Mouse (Mus musculus) layer of hippocampus, adult 18-20 months (tissue): Measurements from ENCODE around the gene Tsc22d4. TPM values are rescaled to one million over a fixed set of nuclear protein-coding genes. Genes with fewer than 3 reads are reported as not detected.

ENCODE experiments used
- DNase-seq, 2 experiments: peaks; one replicate each; pipeline ENCODE4 v3.0.0; 2022; ENCODE audit warnings: low spot score in 2 of 2
- total RNA-seq, 2 experiments: library from RNA; stranded (reverse); gene quantifications; 2 replicates each; pipeline ENCODE4 v1.2.3; 2021

Gene Tsc22d4
- total RNA-seq, 2 experiments from 2014 or later: 164 to 187 TPM

- DNase-seq: no peak
These were observed 19.2 kb downstream of the Tsc22d4 start for GRCm38 (mm10) chr5:137764609-137765340.

DNA sequence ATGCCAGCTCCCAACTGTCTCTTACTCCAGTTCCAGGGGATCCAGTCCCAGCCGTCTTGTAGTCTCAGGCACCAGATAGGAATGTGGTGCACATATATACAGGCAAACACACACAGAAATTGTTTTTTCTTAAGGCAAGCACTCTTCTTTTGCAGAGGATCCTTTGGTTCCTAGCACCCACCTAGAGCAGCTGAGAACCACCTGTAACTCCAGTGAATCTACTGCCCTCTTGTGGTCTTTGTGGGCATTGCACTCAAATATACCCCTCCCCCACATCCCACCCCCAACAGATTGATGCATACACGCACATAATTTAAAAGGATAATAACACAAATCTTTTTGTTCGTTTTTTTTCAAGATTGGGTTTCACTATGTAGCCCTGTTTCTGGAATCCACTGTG lies 20.7 kb downstream of the Tsc22d4 start:
- DNase-seq: no peak

DNA sequence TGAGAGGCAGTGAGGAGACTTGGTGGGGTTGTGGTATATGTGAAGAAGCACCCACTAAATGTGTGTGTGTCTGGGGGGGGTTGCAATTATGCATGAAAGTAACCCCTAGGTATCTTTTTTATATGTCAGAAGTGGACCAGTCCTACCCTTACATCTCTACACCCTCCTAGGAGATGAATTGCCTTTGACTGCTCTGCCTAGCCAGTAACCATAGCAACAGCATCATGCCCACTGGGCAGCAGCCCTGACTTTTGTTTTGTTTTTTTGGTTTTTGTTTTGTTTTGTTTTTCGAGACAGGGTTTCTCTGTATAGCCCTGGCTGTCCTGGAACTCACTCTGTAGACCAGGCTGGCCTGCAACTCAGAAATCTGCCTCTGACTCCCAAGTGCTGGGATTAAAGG lies 22.9 kb downstream of the Tsc22d4 start:
- no peak for DNase-seq

GRCm38 (mm10) chr5:137770709-137771108 lies 25.2 kb downstream of the Tsc22d4 start:
- no peak for DNase-seq

DNA sequence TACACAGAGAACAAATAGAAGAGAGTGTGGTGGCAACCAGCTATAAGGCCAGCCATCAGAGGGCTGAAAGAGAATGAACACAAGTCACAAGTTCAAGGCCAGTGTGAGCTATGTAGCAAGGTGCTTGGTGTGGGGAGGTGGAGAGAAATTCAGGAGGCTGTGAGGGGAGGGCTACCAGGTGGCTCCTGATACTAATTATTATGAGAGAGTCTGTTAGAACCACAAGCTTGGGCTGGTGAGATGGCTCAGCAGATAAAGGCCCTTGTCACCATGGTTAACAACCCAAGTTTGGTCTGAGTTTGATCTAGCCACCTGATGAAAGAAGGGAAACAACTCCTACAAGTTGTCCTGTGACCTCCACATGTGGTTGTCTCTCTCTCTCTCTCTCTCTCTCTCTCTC lies 27.2 kb downstream of the Tsc22d4 start:
- no peak for DNase-seq

DNA sequence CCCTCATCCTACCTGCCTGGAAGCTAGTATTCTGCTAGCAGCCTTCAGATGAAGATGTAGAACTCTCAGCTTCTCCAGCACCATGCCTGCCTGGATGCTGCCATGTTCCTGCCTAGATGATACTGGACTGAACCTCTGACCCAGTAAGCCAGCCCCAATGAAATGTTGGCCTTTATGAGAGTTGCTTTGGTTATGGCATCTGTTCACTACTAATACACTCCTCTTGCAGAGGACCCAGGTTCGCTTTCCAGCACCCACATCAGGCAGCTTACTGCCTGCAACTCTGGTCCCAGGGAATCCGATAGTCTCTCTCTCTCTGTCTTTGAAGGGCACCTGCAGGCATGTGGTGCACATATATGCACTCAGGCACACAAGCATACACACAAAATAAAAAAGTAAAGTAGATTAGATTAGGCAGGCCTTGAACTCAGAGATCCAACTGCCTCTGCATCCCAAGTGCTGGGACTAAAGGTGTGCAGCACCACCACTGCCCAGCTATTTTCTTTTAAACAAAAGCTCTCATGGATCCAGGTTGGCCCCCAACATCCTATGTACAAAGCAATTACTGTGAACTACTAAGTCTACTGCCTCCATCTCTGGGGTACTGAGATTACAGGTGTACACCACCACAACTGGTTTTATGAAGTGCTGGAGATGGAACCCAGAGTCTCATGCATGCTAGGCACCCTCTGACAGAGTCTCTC lies 30.2 kb downstream of the Tsc22d4 start:
- no peak for DNase-seq

DNA sequence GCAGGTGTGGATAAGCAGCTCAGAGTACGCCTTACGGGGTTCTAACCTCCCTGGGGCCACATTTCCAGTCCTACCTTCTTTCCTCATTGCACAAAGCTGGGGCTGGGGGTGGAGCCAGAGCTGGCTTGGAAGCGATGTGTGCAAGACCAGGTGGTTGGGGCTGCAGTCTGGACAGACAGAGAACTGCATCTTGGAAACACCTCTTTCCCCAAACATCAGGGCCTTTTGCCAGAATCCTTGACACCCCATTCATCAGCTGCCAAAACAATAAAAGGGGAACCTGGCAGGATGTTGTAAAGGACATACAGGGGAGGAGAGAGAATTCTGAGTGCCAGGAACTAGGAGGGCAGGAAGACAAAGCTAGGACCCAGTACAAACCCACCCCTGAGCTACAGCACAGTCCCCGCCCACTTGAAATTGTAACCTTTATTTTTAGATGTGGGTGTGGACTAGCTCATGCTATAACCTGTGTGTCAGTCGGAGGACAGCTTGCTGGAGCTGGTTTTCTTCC lies 30.9 kb downstream of the Tsc22d4 start:
- DNase-seq: no peak

DNA sequence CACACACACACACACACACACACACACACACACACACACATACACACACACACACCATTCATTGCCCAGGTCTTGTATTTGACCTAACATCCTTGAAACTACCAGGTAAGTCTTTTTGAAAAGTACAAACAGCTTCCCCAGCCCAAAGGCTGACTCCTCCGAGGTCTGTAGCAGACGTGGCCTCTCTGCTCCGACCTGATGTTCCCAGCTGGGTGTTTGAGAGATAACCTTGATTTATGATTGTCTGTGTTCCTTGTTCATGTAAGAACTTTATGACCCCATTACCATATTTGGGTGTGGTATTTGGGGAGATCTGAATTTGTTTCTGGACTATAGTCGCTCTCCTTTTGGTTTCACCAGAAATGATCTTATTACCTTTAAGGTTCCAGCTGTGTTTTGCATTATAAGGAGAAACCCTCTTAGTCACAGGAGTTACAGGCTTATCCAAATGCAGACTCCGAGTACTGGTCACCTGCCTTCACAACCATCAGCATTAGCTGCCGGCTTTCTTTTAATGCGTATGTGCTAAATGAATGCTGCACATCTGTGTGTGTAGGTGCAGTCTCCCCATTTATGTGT lies 31.8 kb downstream of the Tsc22d4 start:
- DNase-seq: no peak

DNA sequence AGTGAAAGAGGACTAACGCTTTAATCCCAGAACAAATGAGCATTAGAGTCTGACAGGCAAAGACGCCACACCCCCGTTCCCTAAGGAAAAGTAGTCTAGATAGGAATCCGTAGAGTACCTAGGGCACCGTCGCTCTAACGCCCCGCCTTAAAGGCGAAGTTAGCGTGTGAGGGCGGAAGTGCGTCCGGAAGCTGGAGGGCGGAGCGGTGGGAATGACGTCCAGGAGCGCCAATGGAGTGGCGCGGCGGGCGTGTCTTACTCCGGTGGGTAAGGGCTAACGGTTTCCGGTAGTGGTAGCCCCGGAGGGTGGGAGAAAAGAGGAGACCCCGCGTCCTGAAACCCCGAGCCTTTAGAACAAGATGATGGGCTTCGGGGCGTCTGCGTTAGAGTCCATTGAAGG lies 33.1 kb downstream of the Tsc22d4 start, which contains the start of gene Ppp1r35:
Gene Ppp1r35, plus strand, starts transcription at position 215 of the 400 bp plus-strand sequence.
- peak; percentile 96 to 98 for DNase-seq

DNA sequence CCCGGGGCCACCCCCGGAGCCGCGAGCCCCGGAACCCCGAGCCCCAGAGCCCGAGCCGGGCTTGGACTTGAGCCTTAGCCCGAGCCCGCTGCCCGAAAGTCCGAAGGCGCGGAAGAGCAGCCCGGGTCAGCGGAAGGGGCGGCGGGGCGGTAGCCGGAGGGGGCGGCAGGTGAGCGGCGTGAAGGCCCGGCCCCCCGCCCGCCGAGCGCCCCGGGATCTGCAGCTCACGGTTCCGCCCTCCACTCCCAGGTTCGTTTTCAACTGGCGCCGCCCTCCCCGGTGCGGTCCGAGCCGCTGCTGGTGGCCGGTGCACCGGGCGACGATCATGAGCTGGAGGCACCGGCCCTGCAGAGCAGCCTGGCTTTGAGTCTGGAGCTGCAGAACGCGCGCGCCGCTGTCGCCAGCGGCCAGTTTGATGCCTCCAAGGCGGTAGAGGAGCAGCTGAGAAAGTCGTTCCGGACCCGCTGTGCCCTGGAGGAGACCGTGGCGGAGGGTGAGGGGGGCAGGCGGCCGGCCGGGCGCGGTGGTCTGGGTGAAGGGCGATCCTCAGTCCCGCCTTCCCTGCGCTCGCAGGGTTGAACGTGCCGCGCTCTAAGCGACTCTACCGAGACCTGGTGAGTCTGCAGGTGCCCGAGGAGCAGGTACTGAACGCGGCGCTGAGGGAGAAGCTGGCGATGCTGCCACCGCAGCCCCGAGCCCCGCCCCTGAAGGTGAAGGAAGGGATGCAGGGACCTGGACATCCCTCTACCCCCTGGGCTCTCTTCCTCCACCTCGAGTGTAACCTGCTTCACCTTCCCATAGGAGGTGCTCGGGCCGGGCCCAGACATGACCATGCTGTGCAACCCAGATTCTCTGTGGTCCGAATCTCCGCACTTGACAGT lies 33.8 kb downstream of the Tsc22d4 start:
- no peak for DNase-seq

DNA sequence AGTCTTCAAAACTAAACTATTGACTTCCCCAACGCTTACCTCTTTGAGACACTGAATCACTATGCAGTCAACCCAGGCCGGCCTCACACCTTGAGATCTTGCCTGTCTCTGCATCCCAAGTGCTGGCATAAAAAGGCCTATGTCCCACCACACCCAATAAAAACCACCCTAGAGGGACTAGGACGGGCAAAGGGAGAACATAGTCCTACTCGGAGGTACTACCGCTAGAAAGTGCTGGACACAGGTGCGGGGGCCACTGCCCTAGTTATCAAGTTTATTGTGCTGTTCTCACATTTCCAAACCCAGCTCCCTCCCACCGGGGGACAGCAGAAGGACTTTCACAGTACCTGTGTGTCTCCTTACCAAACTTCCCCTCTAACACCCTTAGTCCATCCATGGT lies 36.1 kb downstream of the Tsc22d4 start:
- DNase-seq: no peak

- DNase-seq: no peak
These were observed 37.4 kb downstream of the Tsc22d4 start for GRCm38 (mm10) chr5:137782776-137783522.

DNA sequence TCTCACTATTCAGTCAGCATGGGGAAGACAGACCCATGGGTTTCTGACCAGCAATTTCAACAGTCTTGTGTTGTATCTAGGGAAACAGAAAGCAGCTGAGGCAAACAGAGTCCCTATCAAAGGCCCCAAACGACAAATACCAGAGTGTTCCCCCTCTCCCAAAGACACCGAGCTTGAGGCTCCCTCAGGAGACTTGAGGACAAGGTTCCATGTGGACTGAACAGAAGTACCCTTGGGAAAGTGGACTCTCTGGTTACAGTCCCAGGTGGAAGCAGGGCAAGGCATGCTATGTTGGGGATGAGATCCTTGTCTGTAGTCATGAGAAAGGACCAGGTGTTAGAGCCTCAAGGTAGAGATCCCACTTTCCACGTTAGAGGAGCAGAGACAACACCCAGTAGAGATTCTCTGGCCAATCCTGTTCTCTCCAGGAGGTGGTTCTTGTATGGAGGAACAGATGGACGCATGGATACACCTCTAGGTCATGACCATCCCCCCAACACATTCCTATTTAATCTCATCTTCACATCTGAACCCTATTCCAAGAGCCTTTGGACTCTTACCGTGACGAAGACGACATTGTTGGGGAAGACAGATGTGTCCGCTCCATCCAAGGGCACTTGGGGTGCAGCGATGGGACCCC lies 38.5 kb downstream of the Tsc22d4 start:
- DNase-seq: no peak

GRCm38 (mm10) chr5:137784546-137784945 lies 39.0 kb downstream of the Tsc22d4 start:
- no peak for DNase-seq

GRCm38 (mm10) chr5:137785164-137786031 lies 39.9 kb downstream of the Tsc22d4 start:
- DNase-seq: peak in 1 of 2 experiments; percentile 50

- peak; percentile 98 to 99 for DNase-seq
These were observed 40.8 kb downstream of the Tsc22d4 start for GRCm38 (mm10) chr5:137786109-137786942.

DNA sequence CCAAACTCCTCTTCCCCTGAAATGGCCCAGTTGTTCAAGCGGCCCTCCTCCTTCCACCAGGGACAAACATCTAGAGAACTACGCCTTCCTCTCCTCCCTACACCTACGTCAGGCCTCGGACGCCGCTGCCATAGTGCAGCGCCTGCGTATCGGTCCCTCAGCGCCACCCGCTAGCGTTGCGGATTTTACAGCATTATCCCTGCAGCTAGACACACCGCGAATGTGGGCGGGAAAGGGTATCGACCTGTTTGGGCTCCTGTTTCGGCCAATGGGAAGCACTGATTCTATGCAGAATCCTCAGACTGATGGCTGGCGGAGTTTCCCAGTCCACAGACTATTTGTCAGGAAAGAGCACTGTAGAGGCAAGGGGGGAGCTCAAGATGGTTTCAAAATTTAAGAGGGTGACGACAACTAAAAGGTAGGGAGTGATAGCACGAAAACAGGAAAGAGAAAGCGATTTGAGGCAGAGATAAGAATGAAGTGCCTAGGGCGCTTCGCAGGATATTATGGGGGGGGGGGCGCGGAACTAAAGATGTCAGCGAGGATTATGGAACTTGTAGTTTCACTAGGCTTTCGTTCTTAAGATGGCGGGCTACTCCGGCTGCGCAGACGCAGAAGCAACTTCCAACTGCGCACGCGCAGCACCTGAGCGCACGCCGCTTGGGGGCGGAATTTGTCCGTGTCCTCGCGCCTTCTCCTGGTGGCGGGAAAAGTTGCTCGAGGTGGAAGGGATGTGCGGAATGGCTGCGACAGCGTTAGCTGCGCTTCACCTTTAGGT lies 41.8 kb downstream of the Tsc22d4 start, which contains the start of the genes Mepce and Zcwpw1:
Gene Mepce, minus strand, starts transcription at position 505 of the 778 bp plus-strand sequence.
Gene Zcwpw1, plus strand, starts transcription at position 648 of the 778 bp plus-strand sequence.
- peak; percentile 96 to 97 for DNase-seq
